Mouse (Mus musculus) cerebellum, adult 9-11 months (tissue): ENCODE measurements around the gene Gm26602.

Source experiments
- DNase-seq: peaks from one replicate; pipeline ENCODE4 v3.0.0; 2022

Gm26602 gene

DNA sequence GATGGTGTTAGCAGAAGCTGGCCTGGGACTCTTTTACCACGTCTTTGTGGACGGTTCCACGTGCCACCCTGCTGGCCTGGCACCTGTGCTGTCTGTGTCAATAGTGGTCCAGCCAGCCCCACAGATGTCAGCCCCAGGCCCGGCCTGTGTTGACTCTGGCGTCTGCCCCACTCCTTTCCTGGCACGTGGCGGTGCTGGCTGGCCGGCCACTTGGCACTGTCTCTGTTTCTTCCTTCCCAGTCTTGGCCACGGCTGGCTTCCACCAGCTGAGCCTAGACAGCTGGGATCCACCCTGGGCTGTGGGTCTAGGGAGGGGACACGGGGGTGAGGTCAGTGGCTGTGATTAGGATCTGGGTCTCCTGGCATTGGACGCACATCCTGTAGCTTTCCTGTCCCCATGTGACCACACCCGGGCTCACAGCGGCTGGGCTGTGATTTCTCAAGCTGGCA lies 23.6 kb downstream of the Gm26602 start:
- peak; percentile 79 for DNase-seq

DNA sequence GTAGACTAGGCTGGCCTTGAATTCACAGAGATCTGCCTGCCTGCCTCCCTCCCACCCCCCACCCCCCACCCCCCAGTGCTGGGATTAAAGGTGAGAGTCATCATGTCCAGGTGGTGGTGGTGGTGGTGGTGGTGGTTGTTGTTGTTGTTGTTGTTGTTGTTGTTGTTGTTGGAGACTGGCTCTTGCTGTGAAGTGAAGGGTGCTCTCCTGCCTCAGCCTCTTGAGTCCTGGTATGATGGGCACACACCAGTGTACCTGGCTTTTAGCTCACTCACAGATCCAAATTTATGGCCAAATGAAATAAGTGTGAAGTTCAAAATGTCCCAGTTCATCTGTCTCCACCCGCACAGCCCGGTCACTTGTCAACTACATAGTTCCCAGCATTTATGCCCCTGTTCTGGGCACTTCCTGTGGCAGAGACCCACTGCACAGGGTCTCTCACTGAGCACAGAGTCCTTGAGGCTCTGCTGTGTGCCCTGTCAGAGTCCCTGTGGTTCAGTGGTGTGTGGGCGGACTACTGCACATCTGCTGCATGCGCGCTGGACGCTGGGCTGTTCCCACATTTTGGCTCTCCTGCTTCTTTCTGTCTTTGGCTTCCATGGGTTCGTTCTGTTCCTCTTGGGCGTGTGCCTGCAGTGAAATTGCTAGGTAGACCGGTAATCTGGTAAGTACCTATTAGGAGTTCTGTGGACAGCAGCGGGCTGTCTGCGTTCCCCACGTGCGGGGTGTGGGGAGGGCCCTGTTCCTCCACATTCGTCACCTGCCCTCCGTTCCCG lies 24.3 kb downstream of the Gm26602 start:
- DNase-seq: no peak

DNA sequence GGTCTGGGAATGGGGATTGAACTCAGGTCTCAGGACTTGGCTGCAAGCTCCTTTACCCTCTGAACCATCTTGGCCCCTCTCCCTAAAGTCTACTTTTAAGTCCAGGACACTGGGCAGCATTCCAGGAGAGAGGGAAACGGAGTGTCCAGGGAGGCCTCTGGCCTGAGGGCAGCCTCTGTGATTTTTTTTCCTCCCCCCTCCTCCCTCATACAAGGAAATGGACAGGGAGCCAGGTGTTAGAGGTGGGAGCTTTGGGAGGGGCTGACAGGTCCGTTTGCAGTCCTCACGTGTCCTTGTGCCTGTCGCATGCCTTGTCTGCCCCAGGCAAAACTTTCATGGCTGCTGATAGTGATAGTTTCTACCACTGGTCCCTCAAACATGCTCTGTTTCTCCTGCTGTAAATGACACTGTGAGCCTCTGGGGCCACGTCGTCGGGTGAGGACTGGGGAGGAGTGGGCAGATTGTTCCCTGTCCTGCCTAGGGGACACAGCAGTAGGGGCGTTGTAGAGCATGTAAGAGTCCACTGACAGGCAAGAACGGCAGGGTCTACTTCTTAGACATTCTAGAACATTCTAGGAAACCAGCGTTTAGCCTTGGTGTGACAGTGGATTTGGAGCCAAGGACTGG lies 25.7 kb downstream of the Gm26602 start:
- DNase-seq: no peak

DNA sequence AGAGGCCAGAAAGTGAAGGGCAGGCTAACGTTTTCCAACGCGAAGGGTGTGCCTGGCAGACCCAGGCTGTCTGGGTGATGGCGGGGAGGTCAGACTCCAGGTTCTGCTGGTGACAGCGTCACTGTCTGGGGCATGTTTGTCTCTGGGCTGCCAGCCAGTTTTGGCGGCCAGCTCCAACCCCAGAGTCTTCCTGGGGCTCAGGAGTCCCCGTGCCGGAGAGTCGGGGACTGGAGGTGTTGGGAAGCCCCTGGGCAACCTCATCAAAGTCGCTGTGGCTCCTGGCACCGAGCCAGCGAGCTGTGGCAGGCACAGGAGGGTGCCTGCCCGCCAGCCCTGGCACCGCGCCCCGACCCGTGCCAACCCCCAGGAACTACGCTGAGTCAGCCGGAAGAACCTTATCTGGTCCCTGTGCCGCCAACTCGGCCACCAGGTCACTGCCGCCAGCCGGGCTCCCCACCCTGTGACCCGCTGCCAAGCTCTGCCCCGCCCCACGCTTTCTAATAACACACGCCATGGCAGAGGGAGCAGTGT lies 26.3 kb downstream of the Gm26602 start:
- DNase-seq: peak; percentile 76

DNA sequence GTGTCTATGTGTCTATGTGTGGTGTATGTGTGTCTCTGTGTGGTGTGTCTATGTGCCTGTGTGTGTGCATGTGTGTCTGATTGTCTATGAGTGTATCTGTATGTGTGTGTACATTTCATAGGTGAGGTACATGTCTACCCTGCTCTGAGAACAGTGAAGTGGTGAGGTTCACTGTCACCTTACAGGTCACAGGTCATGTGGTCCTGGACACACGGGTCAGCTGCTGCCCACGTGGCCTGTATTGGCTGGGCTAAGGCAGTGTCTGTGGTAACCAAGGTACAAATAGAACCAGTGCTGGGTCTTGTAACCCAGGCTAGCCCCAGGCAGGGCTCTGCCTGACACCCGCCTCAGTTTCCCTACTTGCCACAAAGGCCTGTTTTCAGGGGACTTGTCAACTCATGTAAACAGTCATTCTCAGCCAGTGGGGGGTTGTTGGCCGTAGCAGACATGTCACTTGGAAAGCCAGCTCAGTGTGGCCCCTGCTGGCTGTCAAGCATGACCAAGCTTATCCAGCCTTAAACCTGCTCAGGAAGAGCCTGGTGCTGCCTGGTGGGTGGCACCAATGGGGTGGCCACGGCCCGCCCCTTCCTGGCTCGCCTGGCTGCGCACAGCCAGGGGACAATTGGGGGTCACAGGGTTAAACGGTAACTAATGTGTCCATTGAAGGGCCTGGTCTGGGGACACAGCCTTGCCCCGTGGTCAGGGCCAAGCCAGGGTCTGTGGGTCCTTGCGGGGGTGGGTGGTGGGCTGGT lies 27.3 kb downstream of the Gm26602 start:
- no peak for DNase-seq

DNA sequence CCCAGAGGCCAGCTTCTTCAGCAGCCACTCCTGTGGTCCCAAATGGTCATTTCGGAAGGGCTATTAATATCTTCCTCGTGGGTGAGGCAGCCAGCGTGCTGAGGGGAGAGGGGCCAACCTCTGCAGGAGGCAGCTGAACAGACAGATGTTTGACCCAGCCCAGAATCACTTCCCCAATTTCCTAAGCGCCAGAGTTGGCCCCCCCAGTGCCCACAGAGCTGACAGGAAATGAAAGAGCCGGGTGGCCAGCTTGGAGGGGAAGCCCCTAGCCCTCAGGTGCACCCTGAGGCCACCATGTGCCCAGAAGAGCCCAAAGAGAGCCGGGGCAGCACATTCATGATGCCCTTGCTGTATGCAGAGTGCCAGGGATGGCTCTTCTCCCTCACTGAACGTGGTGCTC lies 30.1 kb downstream of the Gm26602 start:
- DNase-seq: no peak

DNA sequence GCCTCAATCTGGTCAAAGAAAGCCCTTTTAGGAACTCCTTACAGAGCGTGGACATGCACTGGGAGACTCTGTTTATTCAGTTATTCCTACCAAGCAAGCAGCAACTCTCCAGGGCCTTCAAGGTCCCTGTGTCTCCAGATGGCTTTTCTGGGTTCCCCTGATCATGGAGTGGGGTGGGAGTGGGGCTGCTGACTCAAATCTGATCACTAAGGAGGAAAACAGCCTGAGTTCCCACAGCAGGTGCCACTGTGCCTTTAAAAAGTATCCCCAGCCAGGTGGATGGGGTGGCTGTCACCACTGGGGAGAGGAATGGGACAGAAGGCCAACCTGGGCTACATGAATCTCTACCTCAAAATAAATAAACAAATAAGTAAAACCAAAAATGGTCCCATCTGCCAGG lies 32.3 kb downstream of the Gm26602 start:
- no peak for DNase-seq

DNA sequence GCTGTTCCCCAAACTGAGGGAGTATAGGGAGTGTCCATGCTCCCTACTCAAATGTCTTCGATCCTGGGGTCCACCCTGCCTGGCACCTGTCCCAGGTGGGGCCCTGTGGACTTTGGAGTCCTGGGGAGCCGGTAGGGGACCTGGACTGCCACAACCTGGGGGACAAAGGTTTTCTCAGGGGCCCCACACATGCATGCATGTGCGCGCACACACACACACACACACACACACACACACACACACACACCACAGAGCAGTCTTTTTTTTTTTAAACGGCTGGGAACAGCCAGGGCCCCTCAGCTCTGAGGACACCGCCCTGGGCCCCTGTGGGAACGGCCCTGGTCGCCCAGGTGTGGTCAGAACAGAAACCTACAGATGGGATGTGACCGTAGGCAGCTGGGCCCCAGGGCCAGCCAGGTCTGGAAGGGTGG lies 32.8 kb downstream of the Gm26602 start:
- no peak for DNase-seq

DNA sequence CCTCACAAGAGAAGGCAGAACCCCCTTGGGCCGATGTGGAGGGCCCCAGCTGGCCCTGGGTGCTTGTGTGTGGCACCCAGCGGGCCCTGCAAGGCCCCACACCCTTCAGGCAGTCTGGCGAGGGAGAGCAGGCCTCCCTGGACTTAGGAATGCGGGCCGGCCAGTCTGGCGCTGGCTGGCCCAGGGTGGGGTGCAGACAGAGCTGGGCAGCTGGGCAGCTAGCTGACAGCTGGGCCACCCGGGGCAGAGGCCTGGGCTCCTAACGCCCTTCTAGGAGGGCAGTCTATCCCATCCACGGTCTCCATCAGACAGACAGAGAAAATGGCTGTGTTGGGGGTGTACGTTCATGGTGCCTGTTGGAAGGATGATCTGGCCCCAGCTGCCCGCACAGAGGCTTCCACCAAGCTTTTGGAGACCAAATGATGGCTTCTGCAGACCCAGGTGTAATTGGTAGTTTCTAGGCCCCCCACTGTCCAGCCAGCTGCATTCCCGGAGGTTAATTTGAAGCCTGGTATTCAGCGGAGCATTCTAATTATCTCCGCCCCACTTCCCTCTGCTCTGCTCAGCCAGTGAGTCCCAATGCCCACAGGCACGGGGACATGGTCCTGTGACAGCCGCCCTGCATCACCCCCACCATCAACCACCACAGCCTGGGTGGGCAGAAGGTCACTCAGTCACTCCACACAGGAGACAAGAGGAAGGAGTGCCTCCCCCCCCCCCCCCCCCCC lies 35.0 kb downstream of the Gm26602 start:
- no peak for DNase-seq

DNA sequence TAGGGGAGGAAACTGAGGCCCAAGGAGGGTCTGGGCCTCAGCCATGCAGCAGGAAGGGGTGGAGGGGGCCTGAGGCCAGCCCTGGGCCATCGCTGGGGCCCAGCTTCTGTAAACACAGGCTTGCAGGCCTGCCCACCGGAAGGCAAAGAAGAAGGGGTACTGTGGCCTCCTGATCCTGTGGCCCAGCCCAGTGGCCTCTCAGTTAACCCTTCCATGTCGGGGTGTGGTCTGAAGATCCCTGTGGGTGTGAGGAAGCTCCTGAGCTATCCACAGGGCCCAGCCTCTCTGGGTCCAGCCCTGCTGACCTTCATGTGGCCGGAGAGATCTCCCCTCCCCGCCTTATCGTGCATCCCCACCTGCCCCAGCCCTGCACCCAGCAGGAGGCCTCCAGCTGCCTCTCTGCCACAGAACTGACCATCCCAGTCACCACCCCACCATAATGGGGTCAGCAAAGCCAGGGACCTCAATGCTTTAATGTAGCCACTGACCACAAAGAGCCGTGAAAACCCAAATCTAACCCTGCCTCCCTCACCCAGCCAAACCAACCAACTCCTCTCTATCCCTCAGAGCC lies 36.2 kb downstream of the Gm26602 start:
- DNase-seq: no peak

DNA sequence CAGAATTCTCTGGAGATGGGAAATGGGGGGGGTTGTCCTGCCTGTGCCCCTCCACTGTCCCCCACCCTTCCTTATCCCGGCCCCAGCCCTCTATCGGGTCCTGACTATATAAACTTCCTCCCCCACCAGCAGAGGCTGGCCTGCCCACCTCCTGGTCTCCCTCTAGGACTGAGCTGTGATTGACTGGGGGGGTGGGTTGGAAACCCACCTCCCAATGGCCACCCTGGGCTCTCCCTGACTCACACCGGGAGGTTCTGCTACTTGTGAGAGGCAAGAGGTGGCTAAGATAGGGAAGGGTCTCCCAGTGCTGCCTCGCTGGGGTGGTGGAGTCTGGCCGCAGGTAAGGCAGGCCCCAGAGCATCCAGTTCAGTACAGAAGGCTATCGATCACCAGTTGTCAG lies 36.8 kb downstream of the Gm26602 start:
- no peak for DNase-seq

DNA sequence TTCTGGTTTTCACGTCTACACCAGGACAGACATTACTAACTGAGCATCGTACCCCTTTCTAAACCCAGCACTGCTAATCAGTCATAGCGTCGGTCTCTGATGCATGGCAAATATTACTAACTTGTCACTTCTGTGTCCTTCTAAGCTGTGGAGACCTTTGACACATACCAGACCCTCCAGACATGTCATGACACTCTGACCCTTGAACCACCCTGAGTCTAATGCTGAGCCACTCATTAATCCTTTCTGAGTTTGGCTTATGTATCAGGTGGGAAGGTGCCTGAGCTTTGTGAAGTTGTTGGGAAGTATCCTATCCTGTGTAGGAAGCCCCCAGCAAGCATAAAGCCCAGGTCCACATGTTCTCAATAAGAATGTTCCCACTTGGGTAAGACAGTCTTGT lies 39.2 kb downstream of the Gm26602 start:
- DNase-seq: no peak

DNA sequence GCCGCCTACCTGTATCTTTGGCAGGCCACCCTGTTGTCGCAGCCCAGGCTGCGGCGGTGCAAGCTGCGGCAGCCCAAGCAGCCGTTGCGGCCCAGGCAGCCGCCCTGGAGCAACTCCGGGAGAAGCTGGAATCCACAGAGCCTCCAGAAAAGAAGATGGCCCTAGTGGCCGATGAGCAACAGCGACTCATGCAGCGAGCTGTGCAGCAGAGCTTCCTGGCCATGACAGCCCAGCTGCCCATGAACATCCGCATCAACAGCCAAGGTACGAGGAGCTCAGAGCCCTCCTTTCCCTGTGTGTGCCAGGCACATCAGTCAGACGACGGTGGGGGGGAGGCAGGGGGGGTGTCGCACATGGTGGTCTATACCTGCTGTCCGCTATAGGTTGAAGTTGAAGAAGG lies 40.0 kb downstream of the Gm26602 start:
- DNase-seq: no peak

DNA sequence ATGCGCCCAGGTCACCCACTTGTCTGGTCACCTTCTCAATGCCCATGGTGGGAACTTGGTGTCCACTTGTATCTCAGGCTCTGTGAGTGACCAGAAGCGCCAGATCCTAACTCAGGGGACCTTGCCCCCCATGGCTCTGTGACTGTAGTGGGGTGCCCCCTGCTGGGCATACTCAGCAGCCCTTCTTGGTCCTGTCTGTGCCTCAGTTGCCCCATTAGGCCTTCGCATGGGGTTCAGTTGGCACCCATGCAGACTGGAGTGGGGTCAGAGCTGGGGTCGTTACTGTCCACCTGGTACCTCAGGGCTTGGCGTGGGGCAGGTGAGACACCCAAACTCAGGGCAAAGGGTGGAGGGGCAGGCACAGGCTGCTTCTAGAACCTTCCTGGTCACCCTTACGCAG lies 43.3 kb downstream of the Gm26602 start:
- DNase-seq: no peak

DNA sequence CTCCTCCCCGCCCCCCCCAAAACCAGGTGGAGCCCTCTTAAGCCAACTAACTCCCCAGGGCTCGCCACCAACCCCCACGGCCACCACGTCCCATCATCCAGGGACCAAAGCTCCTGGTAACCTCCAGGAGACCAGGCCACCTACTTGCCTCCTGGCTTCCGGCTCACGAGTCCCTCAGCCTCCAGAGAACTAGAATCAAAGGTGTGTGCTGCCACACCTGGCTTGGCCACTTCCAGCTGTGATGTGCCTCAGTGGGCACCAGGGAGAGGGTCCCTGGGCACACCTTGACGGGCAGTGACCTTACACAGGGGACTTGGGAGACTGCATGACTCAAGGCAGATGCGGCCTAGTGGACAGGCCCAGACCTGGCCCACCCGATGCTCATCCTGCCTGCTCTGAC lies 45.0 kb downstream of the Gm26602 start:
- no peak for DNase-seq

DNA sequence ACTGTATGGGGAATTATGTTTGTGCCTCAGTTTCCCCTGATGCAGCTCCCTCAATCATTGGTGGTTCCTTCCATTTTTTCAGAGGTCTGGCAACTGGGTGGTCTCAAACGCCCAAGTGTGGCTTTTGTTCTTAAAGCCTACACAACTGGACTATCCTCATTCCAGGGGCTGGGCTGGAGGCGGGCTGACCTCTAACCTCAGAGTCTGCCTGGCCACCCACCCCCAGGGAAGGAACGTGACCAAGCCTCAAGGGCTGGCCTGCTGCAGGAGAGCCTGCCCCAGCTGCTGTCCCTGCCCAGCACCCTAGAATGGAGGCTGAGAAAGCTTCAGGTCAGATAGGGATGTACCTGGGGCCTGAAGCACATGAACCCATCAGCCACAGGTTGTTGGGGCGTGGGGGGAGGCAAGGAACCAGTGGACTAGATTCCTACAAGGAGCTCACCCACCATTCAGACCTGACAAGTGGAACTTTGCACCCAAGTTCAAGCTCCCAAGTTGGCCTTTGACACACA lies 46.0 kb downstream of the Gm26602 start:
- no peak for DNase-seq

DNA sequence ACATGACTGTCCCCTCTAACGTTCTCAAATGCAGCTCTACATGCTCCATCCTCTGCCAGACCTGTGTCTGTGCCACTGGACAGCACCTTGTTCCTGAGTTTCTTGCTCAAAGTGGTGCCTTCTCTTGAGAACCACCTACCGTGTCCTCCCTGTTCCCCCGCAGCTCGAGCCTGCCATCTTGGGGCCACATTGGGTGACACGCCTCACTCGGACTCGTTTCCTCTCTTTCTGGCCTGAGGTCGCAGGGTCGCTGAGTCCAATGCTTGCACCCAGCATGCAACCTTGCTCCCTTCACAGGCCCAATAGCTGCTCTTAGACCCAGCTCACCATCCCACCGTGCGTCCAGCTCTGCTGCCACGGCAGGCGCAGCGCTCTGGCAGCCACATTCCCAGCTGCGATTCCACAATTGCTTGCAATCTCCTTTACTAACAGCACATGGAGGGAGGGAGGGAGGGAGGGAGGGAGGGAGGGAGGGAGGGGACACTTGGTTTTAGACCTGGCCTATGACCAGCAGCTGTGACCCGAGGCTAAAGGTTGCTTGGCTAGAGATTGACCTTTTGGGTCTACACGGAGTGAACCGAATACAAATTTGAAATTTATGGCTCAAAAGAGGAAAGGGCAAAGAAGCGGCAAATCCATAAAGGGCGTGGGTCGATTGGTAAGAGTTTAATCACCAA lies 47.6 kb downstream of the Gm26602 start:
- DNase-seq: peak; percentile 82

DNA sequence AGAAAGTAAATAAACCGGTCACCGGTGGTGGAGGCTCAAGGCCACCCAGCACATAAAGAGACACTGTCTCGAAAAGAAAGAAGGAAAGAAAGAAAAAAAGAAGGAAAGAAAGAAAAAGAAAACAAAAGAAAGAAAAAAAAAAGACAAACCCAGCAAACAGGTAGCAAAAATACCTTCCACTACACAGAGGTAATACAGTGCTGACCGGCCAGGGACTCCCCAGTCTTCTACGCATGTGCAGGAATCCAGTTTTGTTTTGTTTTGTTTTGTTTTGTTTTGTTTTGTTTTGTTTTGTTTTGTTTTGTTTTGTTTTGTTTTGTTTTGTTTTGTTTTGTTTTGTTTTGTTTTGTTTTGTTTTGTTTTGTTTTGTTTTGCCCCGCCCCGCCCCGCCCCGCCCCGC lies 48.8 kb downstream of the Gm26602 start:
- peak; percentile 70 for DNase-seq

DNA sequence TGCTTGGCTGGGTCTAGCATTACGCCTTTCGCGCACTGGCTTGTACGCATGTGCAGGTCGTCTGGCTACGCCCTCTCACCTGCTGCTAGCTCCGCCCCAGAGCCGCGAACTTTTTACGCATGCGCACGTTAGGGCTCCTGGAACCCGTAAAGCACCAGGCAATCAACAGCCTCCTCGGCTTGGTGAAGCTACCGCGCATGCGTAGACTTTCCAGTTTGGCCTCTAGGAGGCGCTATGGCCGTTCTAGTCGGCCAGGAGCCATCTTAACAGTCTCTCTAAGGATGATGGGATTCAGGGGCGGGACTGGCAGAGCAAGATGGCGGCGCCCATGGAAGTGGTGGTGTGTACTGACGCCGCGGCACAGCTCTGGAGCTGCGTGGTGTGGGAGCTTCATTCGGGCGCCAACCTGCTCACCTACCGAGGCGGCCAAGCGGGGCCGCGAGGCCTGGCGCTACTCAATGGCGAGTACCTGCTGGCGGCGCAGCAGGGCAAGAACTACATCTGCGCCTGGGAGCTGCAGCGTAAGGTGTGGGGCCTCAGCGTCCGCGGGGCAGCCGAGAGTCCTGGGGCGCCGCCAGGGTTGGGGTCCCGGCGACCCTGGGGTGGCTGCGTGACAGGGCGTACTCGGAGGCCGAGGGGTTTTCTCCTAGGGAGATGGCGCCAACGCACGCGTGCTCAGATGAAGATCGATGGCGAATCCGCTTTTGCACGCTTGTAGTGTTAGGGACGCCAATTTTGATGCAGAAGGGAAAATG lies 49.4 kb downstream of the Gm26602 start, which contains the start of gene Wdr18:
Gene Wdr18, plus strand, starts transcription at position 306 of the 755 bp plus-strand sequence.
- peak; percentile 100 for DNase-seq
